Mouse (Mus musculus) testis, adult 10 weeks (tissue): ENCODE data around the gene Vmn1r71. TPM values are rescaled to one million over a fixed set of nuclear protein-coding genes. Genes with fewer than 3 reads are reported as not detected.

Experiments used
- polyA plus RNA-seq: library from polyadenylated mRNA; stranded (reverse); fragments of 350-450 nt; fragmentation: Illumina TruSeq; extraction: RNeasy Lipid Tissue Mini Kit (QIAGEN cat#74804); gene quantifications from one replicate; pipeline ENCODE4 v1.2.3, GENCODE M21; 2014; ENCODE audit warnings: low read depth, low replicate concordance

Gene Vmn1r71
- not detected for polyA plus RNA-seq

GRCm38 (mm10) chr7:10754264-10754663, at the start of gene Vmn1r71:
Vmn1r71 (minus strand) TSS chr7:10754364.

Other genes starting within 250 kb of the Vmn1r71 start
- gene Vmn1r68, start 195.9 kb downstream of the Vmn1r71 start, polyA plus RNA-seq = 0.03 TPM
- gene Vmn1r69, start 140.7 kb downstream of the Vmn1r71 start, polyA plus RNA-seq = not detected
- gene Vmn1r70, start 122.8 kb downstream of the Vmn1r71 start, polyA plus RNA-seq = not detected
- gene Nlrp4b, start 66.6 kb downstream of the Vmn1r71 start, polyA plus RNA-seq = not detected
- gene Zscan4b, start 150.7 kb upstream of the Vmn1r71 start, polyA plus RNA-seq = not detected